Mouse (Mus musculus) kidney, postnatal 0 days (tissue): ENCODE data around the gene Ccn1. TPM values are rescaled to one million over a fixed set of nuclear protein-coding genes. Genes with fewer than 3 reads are reported as not detected.
A peak's percentile ranks its signal among the peaks of the same experiment; 100 is the strongest.

ENCODE experiments used
- ATAC-seq: fragments of 200-750 bp; cut with Nextera tagmentation; replicated peaks from 2 replicates; pipeline ENCODE4 v1.8.0; 2017; ENCODE audit warnings: low read depth, moderate number of reproducible peaks, moderate TSS enrichment, moderate library complexity; ENCODE audit not compliant: low FRiP score
- DNase-seq: peaks from one replicate; pipeline ENCODE4 v3.0.0-alpha.2; 2016; ENCODE audit warnings: low spot score
- H3K27ac ChIP-seq: fragments of 300-500 bp; sonication (generic); 2 replicates; pipeline ENCODE4 v1.5.1; 2014; ENCODE audit warnings: mild to moderate bottlenecking
- H3K27me3 ChIP-seq: fragments of 300-500 bp; sonication (generic); 2 replicates; pipeline ENCODE4 v1.6.1; 2014; ENCODE audit warnings: low read length, mixed read lengths; ENCODE audit not compliant: insufficient read depth
- H3K36me3 ChIP-seq: fragments of 300-500 bp; sonication (generic); 2 replicates; pipeline ENCODE4 v1.6.1; 2014; ENCODE audit warnings: low read length, mixed read lengths; ENCODE audit not compliant: insufficient read depth
- H3K4me1 ChIP-seq: fragments of 300-500 bp; sonication (generic); replicated peaks from 2 replicates; pipeline ENCODE4 v1.6.1; 2014; ENCODE audit warnings: antibody characterized with exemption, low read length, mixed read lengths; ENCODE audit not compliant: insufficient read depth
- H3K4me2 ChIP-seq: fragments of 300-500 bp; sonication (generic); 2 replicates; pipeline ENCODE4 v1.6.1; 2014; ENCODE audit warnings: mild to moderate bottlenecking, low read length, moderate library complexity, mixed read lengths
- H3K4me3 ChIP-seq: fragments of 300-500 bp; sonication (generic); replicated peaks from 2 replicates; pipeline ENCODE4 v1.5.1; 2014; ENCODE audit warnings: low read depth, low read length
- H3K9ac ChIP-seq: fragments of 300-500 bp; sonication (generic); 2 replicates; pipeline ENCODE4 v1.6.1; 2014; ENCODE audit warnings: low read depth, low read length
- H3K9me3 ChIP-seq: fragments of 300-500 bp; sonication (generic); replicated peaks from 2 replicates; pipeline ENCODE4 v1.6.1; 2016; ENCODE audit warnings: low read length, inconsistent platforms, mixed read lengths
- CTCF ChIP-seq: IDR thresholded peaks from 2 replicates; pipeline ENCODE4 v1.5.1; 2016; ENCODE audit warnings: antibody characterized with exemption, low read depth, mild to moderate bottlenecking, moderate library complexity
- WGBS: fragments of 180-500 bp; shearing (Covaris S2); extraction: QIAGEN DNeasy Blood & Tissue Kit; methylation state at CpG from one replicate; pipeline ENCODE4 v1.1.7; 2014; 5-methylcytosine and 5-hydroxymethylcytosine counted together
- polyA plus RNA-seq: library from polyadenylated mRNA; unstranded; fragments of >200 nt; fragmentation: Nextera tagmentation; extraction: Ambion mirVana; gene quantifications from 2 replicates; pipeline ENCODE4 v1.2.1, GENCODE M21; 2015

The Ccn1 gene
- polyA plus RNA-seq, 1 experiment from 2014 or later: 74.8 TPM

GRCm38 (mm10) chr3:145602410-145603206 is 47.2 kb downstream of the Ccn1 start:
- Histone ChIP-seq H3K9me3 (no peaks in the 10 kb centered on the region), H3K4me1 (no peaks in the 10 kb centered on the region), H3K27me3 (no peaks in the 10 kb centered on the region), H3K4me3 (no peak overlapping the region), H3K9ac (no peak overlapping the region), H3K36me3 (peaks cover 23% of the 10 kb centered on the region), H3K27ac (peak overlapping the region; percentile 13; the same call in 1 of the 2 replicates), H3K4me2 (peak overlapping the region; percentile 1; the same call in 1 of the 2 replicates)
- 35% methylated on average over 11 of the region's 11 CpGs for WGBS
- ATAC-seq (peak; percentile 82), DNase-seq (peak; percentile 72)
- no peak for TF ChIP-seq CTCF

- no peak for ATAC-seq
These were observed 48.4 kb downstream of the Ccn1 start for GRCm38 (mm10) chr3:145601345-145601744.

GRCm38 (mm10) chr3:145600801-145601200 is 49.0 kb downstream of the Ccn1 start:
- no peak for TF ChIP-seq CTCF
- no peak overlapping the region for H3K27ac ChIP-seq
- no peaks in the 10 kb centered on the region for H3K27me3 ChIP-seq
- no peak overlapping the region for H3K9ac ChIP-seq
- H3K4me3 ChIP-seq: no peak overlapping the region
- DNase-seq (no peak), ATAC-seq (no peak)
- H3K4me1 ChIP-seq: no peaks in the 10 kb centered on the region
- no peaks in the 10 kb centered on the region for H3K9me3 ChIP-seq
- H3K36me3 ChIP-seq: peaks cover 25% of the 10 kb centered on the region
- 79% methylated on average over 6 of the region's 6 CpGs for WGBS
- H3K4me2 ChIP-seq: no peak overlapping the region

More at GRCm38 (mm10) chr3:145601345-145601744, 48.4 kb downstream of the Ccn1 start:
- WGBS: 37% methylated on average over 6 of the region's 6 CpGs
- no peaks in the 10 kb centered on the region for H3K4me1 ChIP-seq
- no peaks in the 10 kb centered on the region for H3K27me3 ChIP-seq
- H3K4me3 ChIP-seq: no peak overlapping the region
- H3K27ac ChIP-seq: no peak overlapping the region
- no peak for TF ChIP-seq CTCF
- no peak overlapping the region for H3K4me2 ChIP-seq
- H3K9me3 ChIP-seq: no peaks in the 10 kb centered on the region
- peaks cover 25% of the 10 kb centered on the region for H3K36me3 ChIP-seq
- H3K9ac ChIP-seq: no peak overlapping the region
- no peak for DNase-seq

GRCm38 (mm10) chr3:145599059-145599458 is 50.7 kb downstream of the Ccn1 start:
- H3K36me3 ChIP-seq: peaks cover 25% of the 10 kb centered on the region
- H3K27me3 ChIP-seq: no peaks in the 10 kb centered on the region
- H3K27ac ChIP-seq: no peak overlapping the region
- ATAC-seq (no peak), DNase-seq (no peak)
- H3K4me2 ChIP-seq: no peak overlapping the region
- H3K4me3 ChIP-seq: no peak overlapping the region
- peak; percentile 14; the same call in 1 of the 2 replicates for TF ChIP-seq CTCF
- H3K9ac ChIP-seq: no peak overlapping the region
- H3K4me1 ChIP-seq: no peaks in the 10 kb centered on the region
- WGBS: 96% methylated on average over 7 of the region's 7 CpGs
- H3K9me3 ChIP-seq: no peaks in the 10 kb centered on the region

Other genes with a start within 250 kb of the Ccn1 start
- gene Znhit6, start 73.8 kb downstream of the Ccn1 start, polyA plus RNA-seq: 28.6 and 31.8 TPM in 2 replicates
- gene Ddah1, start 108.7 kb upstream of the Ccn1 start, polyA plus RNA-seq: 108 and 119 TPM in 2 replicates